Mouse (Mus musculus) heart, embryonic 15.5 days (tissue): ENCODE results near the gene Nipal1. TPM values are rescaled to one million over a fixed set of nuclear protein-coding genes. Genes with fewer than 3 reads are reported as not detected.
A peak's percentile ranks its signal among the peaks of the same experiment; 100 is the strongest.

Source experiments
- ATAC-seq: fragments of 200-750 bp; cut with Nextera tagmentation; replicated peaks from 2 replicates; pipeline ENCODE4 v1.8.0; 2017; ENCODE audit warnings: low read depth, moderate TSS enrichment; ENCODE audit not compliant: insufficient number of reproducible peaks, insufficient read depth, low FRiP score
- H3K27ac ChIP-seq: fragments of 300-500 bp; sonication (generic); 2 replicates; pipeline ENCODE4 v1.5.1; 2015; ENCODE audit warnings: mild to moderate bottlenecking, inconsistent platforms
- H3K27me3 ChIP-seq: fragments of 300-500 bp; sonication (generic); 2 replicates; pipeline ENCODE4 v1.6.1; 2015; ENCODE audit warnings: inconsistent platforms
- H3K36me3 ChIP-seq: fragments of 300-500 bp; sonication (generic); 2 replicates; pipeline ENCODE4 v1.6.1; 2015; ENCODE audit warnings: mild to moderate bottlenecking, inconsistent platforms
- H3K4me1 ChIP-seq: fragments of 300-500 bp; sonication (generic); replicated peaks from 2 replicates; pipeline ENCODE4 v1.6.1; 2015; ENCODE audit warnings: inconsistent platforms
- H3K4me2 ChIP-seq: fragments of 300-500 bp; sonication (generic); 2 replicates; pipeline ENCODE4 v1.6.1; 2015; ENCODE audit warnings: inconsistent platforms, mild to moderate bottlenecking, moderate library complexity
- H3K4me3 ChIP-seq: fragments of 300-500 bp; sonication (generic); 2 replicates; pipeline ENCODE4 v1.5.1; 2015; ENCODE audit warnings: mild to moderate bottlenecking, inconsistent platforms
- H3K9ac ChIP-seq: fragments of 300-500 bp; sonication (generic); 2 replicates; pipeline ENCODE4 v1.6.1; 2015; ENCODE audit warnings: mild to moderate bottlenecking, inconsistent platforms
- H3K9me3 ChIP-seq: fragments of 300-500 bp; sonication (generic); replicated peaks from 2 replicates; pipeline ENCODE4 v1.6.1; 2016; ENCODE audit warnings: inconsistent platforms
- WGBS: fragments of 180-500 bp; shearing (Covaris S2); methylation state at CpG from one replicate; pipeline ENCODE4 v1.1.7; 2015; ENCODE audit warnings: mixed read lengths; 5-methylcytosine and 5-hydroxymethylcytosine counted together
- polyA plus RNA-seq: library from polyadenylated mRNA; unstranded; fragments of >200 nt; fragmentation: Nextera tagmentation; extraction: Ambion mirVana; gene quantifications from 2 replicates; pipeline ENCODE4 v1.2.1, GENCODE M21; 2015

Nipal1 gene
- polyA plus RNA-seq, 1 experiment from 2014 or later: 0.40 TPM

DNA sequence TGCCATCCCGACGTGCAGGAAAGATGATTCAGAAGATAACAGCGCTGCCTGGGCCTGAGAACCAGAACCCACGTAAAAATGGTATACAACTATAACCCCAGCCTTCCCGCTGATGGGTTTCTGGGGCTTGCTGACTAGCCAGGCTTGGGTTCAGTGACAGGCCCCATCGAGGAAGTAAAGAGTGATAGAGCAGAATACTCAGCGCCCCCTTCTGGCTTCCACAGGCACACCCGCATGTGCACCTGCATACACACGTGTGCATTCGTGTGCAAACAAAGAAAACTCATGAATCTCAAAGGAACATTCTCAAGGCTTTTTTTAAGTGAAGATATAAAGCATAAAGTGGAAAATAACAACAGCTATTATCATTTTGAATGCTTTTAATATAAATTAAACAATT is 1.5 kb upstream of the Nipal1 start:
- 31% methylated on average over 10 of the region's 10 CpGs for WGBS
- no peaks in the 10 kb centered on the region for H3K9me3 ChIP-seq
- peaks cover 39% of the 10 kb centered on the region for H3K27me3 ChIP-seq
- H3K36me3 ChIP-seq: no peaks in the 10 kb centered on the region
- H3K4me1 ChIP-seq: peaks cover 9% of the 10 kb centered on the region
- H3K4me2 ChIP-seq: no peak overlapping the region
- ATAC-seq: no peak
- no peak overlapping the region for H3K9ac ChIP-seq
- no peak overlapping the region for H3K27ac ChIP-seq
- no peak overlapping the region for H3K4me3 ChIP-seq

DNA sequence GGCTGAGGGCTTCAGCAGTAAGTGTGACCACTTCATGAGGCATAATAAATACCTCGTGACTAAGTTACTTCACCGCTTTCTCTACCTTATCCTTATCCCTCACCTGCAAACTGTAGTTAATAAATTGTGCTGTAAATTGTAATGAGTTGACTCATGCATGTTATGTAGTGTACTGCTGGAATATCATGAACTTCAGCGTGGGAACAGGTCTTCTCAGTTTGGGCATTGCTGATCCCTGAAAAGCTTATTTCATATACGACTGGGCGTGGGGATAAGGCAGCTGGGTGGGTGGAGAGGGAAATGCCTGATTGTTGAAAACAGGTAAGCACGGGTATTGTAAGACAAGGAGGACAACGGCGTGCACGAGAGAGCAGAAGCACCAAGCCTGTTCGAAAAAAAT is 599 bp upstream of the Nipal1 start:
- peak overlapping the region; percentile 97 for H3K4me2 ChIP-seq
- H3K4me3 ChIP-seq: peak overlapping the region; percentile 61
- H3K4me1 ChIP-seq: peaks cover 9% of the 10 kb centered on the region
- no peaks in the 10 kb centered on the region for H3K36me3 ChIP-seq
- H3K27ac ChIP-seq: no peak overlapping the region
- no peak for ATAC-seq
- peaks cover 39% of the 10 kb centered on the region for H3K27me3 ChIP-seq
- no peak overlapping the region for H3K9ac ChIP-seq
- H3K9me3 ChIP-seq: no peaks in the 10 kb centered on the region
- 30% methylated on average over 10 of the region's 10 CpGs for WGBS

DNA sequence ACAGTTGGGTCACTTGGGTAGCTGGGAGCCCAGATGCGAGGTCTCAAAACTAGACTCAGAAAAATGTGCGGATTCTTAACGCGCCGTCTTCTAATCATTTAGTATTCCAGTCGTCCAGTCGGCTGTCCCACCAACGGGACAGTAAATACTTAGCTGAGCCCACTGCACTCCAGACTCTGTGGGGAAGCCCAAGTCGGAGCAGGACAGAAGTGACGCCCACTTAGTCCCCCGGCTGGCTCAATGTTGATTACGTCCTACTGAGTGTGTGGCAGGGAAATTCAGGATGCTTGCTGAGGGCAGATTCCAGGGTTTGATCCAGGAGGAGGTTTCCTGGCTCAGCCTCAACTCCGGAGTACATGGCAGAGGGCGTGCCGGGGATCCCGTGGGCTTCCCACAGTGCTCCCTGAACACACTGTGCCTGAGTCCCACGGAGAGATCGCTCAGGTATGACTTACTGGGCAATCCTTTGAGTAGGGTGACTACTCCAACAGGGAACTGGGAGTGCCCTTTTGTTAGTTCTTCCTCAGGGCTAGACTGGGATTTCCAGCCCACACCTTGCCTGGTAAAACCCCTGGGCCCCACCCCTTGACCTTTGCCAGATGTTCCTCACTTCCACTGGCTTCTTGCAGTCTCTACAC is 482 bp downstream of the Nipal1 start:
- peak overlapping the region; percentile 53 for H3K9ac ChIP-seq
- no peaks in the 10 kb centered on the region for H3K36me3 ChIP-seq
- no peak overlapping the region for H3K27ac ChIP-seq
- peaks cover 39% of the 10 kb centered on the region for H3K27me3 ChIP-seq
- ATAC-seq: peak; percentile 36; the same call in 1 of the 2 replicates
- H3K4me1 ChIP-seq: peaks cover 9% of the 10 kb centered on the region
- peak overlapping the region; percentile 97 for H3K4me2 ChIP-seq
- no peaks in the 10 kb centered on the region for H3K9me3 ChIP-seq
- WGBS: 7% methylated on average over 18 of the region's 18 CpGs
- H3K4me3 ChIP-seq: peak overlapping the region; percentile 61

DNA sequence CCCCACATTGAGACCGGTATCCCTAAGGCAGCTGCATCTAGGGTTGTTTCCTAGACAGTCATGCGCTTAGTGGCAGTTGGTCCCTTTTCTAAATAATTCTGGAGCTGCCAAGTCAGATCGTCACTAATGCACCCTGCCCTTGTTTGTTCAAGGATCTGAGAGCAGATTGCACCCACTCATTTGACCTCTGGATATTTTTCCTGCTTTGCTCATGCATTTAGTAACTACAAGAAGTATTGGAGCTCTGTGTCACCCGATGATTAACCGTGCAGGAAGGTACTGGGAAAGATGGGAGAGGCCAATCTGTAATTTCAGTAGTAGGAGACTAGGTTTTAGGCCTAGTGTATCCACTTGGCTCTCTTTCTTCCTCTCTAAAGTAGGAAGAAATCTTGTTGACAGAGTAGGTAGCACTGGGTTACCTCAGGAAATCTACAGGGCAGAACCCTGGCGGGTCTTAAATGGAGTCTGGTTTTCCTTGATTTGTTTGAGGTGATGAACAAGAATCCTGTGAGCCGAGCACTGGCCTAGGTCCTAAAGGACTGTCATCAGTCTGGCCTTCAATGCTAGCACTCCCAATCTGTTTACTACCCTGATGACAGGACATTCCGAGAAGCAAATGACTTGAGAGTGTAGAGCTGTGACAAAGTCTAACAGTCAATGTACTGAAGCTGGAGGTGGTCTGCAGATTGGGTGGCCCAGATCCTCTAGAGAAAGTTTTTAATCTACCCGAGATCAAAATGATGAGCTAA is 1.6 kb downstream of the Nipal1 start:
- H3K36me3 ChIP-seq: no peaks in the 10 kb centered on the region
- no peak overlapping the region for H3K4me2 ChIP-seq
- H3K27me3 ChIP-seq: peaks cover 39% of the 10 kb centered on the region
- H3K9ac ChIP-seq: no peak overlapping the region
- no peak overlapping the region for H3K27ac ChIP-seq
- H3K4me1 ChIP-seq: peaks cover 9% of the 10 kb centered on the region
- ATAC-seq: no peak
- H3K9me3 ChIP-seq: no peaks in the 10 kb centered on the region
- 72% methylated on average over 9 of the region's 9 CpGs for WGBS
- no peak overlapping the region for H3K4me3 ChIP-seq

DNA sequence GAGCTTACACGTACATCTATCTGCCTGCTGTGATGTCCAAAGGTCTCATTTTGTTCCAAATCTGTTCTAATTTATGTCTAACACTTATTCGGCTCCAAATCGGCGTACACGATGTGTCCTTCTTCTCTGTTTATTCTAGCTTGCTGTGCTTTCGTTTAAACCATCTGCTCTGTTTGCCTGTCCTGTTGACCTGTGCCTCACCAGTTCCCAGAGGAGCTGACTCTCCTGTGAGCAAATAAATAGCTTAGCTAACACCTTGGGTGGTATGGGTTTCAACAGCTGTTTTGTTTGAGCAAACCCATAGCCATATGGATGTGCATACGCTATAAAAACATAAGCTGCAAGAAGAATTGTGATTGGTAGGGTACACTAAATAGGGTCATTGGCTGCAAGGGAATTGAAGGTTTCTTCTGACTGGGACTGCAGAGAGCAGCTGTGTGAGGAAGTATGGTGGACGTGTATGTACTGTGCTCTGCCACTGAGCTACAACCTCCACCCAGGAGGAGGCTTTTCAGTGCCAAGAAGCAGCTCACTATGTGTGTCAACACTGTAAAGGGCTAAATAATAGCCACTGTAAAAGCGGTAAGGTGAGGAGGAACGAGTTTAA is 5.6 kb downstream of the Nipal1 start:
- ATAC-seq: no peak
- Histone ChIP-seq H3K9ac (no peak overlapping the region), H3K9me3 (no peaks in the 10 kb centered on the region), H3K27me3 (peaks cover 14% of the 10 kb centered on the region), H3K4me3 (no peak overlapping the region), H3K27ac (no peak overlapping the region), H3K4me1 (peaks cover 1% of the 10 kb centered on the region), H3K36me3 (no peaks in the 10 kb centered on the region), H3K4me2 (no peak overlapping the region)
- 77% methylated on average over 10 of the region's 10 CpGs for WGBS

DNA sequence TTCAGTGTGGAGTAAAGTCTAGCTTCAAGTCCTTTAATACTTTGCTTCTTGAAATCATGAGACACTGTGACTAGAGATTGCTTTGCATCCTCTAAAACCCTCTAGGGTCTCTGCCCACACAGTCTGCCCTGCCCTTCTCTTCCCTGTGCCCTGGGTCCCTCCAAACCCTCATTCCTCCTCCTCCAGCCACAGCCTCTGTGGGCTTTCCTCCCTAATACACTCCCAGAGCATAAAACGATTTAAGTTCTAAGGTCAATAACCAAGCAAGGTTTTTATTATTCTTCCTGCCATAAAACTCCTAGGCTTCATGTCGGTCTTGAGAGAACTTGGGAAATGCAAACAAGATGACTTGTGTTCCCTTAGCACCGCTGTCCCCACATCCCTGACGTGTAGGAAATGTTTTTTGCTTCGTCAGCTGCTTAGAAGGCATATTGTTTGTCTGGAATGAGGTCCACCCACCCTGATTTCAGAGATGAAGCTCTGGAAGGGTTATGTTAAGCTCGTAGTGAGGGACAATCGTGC is 8.7 kb downstream of the Nipal1 start:
- no peak for ATAC-seq
- H3K27me3 ChIP-seq: no peaks in the 10 kb centered on the region; the same call in 1 of the 2 replicates
- H3K4me1 ChIP-seq: 0 out of 2 replicates have a peak, but pooled peaks cover 2% of the 10 kb centered on the region
- H3K9me3 ChIP-seq: no peaks in the 10 kb centered on the region
- no peak overlapping the region for H3K9ac ChIP-seq
- H3K27ac ChIP-seq: no peak overlapping the region
- WGBS: 61% methylated on average over 7 of the region's 7 CpGs
- no peak overlapping the region for H3K4me3 ChIP-seq
- no peak overlapping the region for H3K4me2 ChIP-seq
- no peaks in the 10 kb centered on the region for H3K36me3 ChIP-seq

DNA sequence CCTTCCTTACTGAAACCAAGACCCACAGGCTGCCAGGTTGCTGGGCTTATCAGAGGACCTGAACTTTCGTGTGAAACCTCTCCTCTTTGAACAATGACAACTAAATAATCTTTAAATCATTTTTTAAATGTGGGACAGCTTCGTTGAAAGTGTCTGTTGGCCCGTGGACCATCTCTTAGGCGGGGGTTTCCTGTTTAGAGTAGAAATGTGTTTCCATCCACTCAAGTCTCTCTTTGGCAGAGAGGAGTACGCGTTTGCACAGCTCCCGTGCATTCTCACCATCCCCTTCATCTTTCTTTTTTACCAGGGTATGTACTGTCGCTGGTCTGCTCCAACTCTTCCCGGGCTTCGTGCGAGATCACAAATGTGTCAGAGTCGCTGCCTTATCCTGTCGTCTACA is 10.8 kb downstream of the Nipal1 start:
- Histone ChIP-seq H3K4me2 (no peak overlapping the region), H3K4me1 (0 out of 2 replicates have a peak, but pooled peaks cover 4% of the 10 kb centered on the region), H3K27ac (no peak overlapping the region), H3K36me3 (no peaks in the 10 kb centered on the region), H3K27me3 (no peaks in the 10 kb centered on the region), H3K9me3 (no peaks in the 10 kb centered on the region), H3K9ac (no peak overlapping the region), H3K4me3 (no peak overlapping the region)
- 82% methylated on average over 13 of the region's 13 CpGs for WGBS
- no peak for ATAC-seq

DNA sequence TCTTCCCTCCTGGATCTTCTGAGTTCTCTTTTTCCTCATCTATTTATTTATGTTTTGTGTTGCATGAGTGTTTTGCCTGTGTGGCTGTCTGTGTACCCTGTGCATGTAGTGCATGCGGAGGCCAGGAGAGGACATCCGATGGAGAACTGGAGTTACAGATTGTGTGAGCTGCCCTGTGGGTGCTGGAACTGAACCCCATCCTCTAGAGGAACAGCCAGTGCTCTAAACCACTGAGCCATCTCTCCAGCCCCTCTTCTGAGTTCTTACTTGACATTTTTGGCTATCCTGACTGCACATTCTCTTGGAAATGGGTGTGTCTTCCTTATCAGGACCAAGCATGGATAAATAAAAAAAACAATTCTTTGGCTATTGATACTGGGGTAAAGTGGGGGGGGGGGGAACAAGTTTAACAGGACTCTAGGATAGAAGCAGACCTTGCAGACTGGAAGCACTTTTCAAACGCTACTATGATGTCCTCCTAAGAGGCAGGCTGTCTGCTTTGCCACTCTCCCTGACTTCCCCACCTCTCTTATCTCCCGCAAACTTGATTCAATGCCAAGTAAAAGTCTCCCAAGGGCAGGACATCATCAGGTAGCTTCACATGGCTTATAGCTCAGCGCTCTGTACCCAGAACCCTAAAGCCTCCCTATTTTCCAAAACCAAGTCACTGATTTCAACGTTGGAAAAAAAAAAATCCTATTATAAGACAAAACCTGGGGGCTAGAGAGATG is 13.6 kb downstream of the Nipal1 start:
- Histone ChIP-seq H3K4me1 (0 out of 2 replicates have a peak, but pooled peaks cover 4% of the 10 kb centered on the region), H3K27ac (no peak overlapping the region), H3K4me2 (no peak overlapping the region), H3K27me3 (no peaks in the 10 kb centered on the region), H3K36me3 (no peaks in the 10 kb centered on the region), H3K4me3 (no peak overlapping the region), H3K9ac (no peak overlapping the region), H3K9me3 (no peaks in the 10 kb centered on the region)
- no peak for ATAC-seq
- 55% methylated on average over 6 of the region's 6 CpGs for WGBS

DNA sequence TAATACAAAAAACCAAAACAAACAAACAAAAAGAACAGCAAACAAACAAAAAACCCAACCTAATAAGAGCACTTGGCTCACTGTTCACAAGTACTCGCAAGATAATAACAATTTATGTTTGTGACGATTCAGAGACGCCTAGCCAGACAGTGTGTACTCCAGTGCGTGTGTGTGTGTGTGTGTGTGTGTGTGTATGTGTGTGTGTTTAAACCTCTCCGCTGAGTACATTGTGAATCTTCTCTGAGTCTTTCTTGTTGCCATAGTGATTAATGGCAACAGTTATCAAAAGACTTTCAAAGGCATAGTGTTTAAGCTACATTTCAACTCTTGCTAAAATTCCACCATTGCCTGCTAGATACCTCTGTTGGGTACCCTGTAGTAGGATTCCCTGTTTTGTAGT is 16.5 kb downstream of the Nipal1 start:
- Histone ChIP-seq H3K4me2 (no peak overlapping the region), H3K9ac (no peak overlapping the region)

DNA sequence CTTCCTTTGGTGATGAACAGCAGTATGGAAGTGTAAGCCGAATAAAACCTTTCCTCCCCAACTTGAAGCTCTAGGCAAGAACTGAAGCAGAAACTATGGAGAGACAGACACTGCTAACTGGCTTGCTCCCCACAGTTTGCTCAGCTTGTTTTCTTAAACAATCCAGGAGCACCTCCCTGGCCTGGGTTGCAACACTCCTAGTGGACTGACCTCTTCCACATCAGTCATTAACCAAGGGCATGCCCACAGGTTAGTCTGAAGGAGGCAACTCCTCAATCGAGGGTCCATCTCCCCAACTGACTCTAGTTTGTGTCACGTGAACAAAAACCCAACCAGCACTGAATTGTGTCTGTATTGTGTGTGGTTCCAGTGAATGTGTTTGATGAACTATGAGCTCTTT is 17.3 kb downstream of the Nipal1 start:
- no peak overlapping the region for H3K27ac ChIP-seq
- H3K4me1 ChIP-seq: 0 out of 2 replicates have a peak, but pooled peaks cover 4% of the 10 kb centered on the region
- H3K4me3 ChIP-seq: no peak overlapping the region
- H3K27me3 ChIP-seq: no peaks in the 10 kb centered on the region
- no peak overlapping the region for H3K9ac ChIP-seq
- 39% methylated on average over 3 of the region's 3 CpGs for WGBS
- no peaks in the 10 kb centered on the region for H3K36me3 ChIP-seq
- no peak for ATAC-seq
- H3K4me2 ChIP-seq: no peak overlapping the region
- no peaks in the 10 kb centered on the region for H3K9me3 ChIP-seq

More for the DNA sequence above, 16.5 kb downstream of the Nipal1 start:
- WGBS: 89% methylated on average over 5 of the region's 5 CpGs
- no peaks in the 10 kb centered on the region for H3K27me3 ChIP-seq
- 0 out of 2 replicates have a peak, but pooled peaks cover 4% of the 10 kb centered on the region for H3K4me1 ChIP-seq
- H3K9me3 ChIP-seq: no peaks in the 10 kb centered on the region
- no peak overlapping the region for H3K4me3 ChIP-seq
- no peak for ATAC-seq
- no peak overlapping the region for H3K27ac ChIP-seq
- no peaks in the 10 kb centered on the region for H3K36me3 ChIP-seq

DNA sequence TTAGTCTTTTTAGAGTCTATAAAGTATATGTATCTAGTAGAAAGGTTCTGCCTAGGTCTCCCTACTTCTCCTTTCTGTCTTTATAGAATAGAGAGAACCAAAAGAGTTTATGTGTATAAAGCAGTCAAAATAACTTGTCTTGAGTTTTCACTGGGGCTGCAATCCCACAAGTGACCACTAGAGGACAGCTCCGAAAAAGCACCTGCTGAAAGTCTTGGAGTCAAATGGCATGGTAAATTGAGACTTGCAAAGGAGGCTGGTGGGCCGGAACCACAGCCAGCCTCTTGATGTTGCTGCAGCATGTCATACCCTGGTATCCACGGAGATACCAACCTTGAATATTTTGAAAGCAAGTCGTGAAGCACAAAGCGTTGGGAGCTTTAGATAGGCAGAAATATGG is 17.7 kb downstream of the Nipal1 start:
- H3K9me3 ChIP-seq: no peaks in the 10 kb centered on the region
- no peak overlapping the region for H3K9ac ChIP-seq
- WGBS: 25% methylated on average over 5 of the region's 5 CpGs
- H3K4me2 ChIP-seq: no peak overlapping the region
- H3K36me3 ChIP-seq: no peaks in the 10 kb centered on the region
- H3K4me1 ChIP-seq: 0 out of 2 replicates have a peak, but pooled peaks cover 4% of the 10 kb centered on the region
- H3K27me3 ChIP-seq: no peaks in the 10 kb centered on the region
- no peak overlapping the region for H3K4me3 ChIP-seq
- no peak overlapping the region for H3K27ac ChIP-seq
- ATAC-seq: no peak
